Mouse (Mus musculus): ENCODE results near the gene Csnk1e.

The Csnk1e gene

DNA sequence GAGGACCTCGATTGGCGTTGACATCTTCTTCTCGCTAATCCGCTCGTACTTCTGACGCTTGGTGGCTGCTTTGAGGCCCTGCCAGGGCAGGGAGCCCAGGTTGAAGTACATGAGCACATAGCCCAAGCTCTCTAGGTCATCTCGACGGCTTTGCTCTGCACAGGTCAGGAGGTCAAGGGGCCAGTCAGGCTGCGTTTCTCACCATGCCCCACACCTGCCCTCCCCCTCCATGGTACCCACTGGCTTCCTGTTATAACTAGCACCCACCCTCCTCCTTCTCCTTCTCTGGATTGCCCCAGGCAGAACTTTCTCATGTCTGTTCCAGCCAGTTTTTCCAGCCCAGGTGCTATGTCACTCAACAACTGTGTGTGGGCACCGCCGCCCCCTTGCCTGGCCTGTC, 29.9 kb downstream of the Csnk1e start:
- no peak for DNase-seq (ENCODE audit: low read depth in 1 of 2, low spot score in 2 of 2)

DNA sequence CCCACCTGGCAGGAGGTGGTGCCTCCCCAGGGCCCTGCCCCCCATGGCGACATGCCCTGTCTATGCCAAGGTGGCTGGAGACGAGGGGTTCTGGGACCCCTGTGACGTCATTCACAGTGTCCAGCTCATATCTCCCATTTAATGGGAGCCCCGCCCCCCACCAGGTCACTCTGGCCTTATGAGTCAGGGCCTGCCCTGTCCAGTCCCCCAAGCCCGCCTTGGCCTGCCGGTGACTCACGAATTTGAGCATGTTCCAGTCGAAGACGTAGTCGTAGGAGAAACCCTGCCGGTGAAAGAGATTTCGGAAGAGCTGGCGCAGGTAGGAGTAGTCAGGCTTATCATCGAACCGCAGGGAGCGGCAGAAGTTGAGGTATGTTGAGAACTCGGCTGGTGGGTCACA, 30.8 kb downstream of the Csnk1e start:
- no peak for DNase-seq (ENCODE audit: low read depth in 1 of 2, low spot score in 2 of 2)

DNA sequence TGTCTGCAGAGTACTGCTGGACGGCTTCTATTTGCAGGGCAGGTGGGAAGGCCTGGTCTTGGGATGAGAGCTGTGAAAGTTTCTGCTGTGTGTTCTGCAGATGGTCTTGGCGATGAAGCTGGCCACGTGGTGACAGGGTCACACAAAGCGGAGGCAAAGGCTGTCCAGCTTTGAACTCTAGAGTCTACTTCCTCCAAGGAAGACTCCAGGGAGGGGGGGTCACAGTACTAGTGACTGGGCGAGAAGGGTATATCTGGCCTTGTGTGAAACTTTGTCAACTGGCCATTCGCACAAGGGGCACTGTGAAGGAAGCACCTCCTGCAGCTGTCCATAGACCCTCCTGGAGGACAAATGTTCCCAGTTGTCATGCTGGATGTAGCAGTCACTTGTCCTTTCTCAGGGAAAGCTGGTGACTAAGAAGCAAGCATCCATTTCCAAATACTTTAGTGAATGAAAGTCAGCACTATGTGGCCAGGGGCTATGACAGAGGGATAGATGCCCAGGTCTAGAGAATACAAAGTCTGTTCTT, 32.6 kb downstream of the Csnk1e start:
- DNase-seq (ENCODE audit: low read depth in 1 of 2, low spot score in 2 of 2) = no peak

DNA sequence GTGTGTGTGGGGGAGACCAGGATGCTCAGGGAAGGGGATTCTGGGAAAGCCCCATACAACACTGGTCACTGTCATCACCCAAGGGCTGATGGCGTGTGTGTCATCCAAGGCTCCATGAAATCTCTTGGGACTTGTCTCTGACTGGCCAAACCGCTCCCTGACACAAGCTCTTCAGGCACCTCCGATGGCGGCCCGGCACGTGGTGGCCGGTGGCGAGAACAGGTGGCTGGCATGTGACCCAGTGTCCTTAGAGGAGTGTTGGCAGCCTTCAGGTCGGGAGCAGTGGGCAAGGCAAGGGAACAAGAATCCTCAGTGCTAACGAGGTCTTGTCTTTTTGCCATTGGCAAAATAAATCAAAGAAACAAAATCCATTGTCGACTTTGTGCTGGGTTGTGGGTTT, 36.7 kb downstream of the Csnk1e start:
- DNase-seq (ENCODE audit: low read depth in 1 of 2, low spot score in 2 of 2) = no peak

DNA sequence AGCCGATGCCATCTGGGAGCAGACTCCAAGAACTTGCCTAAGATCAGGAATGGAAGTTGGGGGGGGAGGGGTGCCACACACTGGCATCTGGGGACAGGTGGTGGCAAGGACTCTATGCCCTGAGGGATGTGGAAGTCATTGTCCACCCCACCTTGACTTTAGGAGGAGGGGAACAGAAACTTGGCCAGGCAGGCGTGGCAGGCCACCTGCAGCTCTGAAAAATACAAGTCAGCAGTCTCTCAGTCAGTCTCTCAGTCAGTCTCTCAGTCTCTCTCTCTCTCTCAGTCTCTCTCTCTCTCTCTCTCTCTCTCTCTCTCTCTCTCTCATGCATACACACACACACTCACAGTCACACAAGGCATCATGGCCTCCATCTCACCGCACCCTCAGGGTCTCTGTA, 37.1 kb downstream of the Csnk1e start:
- DNase-seq (ENCODE audit: low read depth in 1 of 2, low spot score in 2 of 2) = no peak

DNA sequence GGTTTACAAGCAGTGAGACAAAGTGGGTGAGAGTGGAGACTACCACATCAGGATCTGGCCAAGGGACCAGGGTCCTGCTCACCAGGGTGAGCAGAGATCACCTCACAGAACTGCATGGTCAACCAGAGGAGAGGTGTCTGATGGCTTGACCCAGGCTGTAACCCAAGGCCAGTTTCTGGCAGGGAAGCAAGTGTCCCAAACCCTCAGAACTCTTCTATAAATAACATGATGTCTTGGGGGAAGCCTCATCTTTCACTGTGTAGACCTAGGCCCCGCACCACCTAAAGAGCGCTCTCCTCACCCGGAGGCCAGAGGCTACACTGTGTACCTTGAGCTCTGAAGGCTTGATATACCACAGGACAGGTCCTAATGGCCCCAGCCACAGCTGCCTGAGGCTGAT, 38.0 kb downstream of the Csnk1e start:
- no peak for DNase-seq (ENCODE audit: low read depth in 1 of 2, low spot score in 2 of 2)

DNA sequence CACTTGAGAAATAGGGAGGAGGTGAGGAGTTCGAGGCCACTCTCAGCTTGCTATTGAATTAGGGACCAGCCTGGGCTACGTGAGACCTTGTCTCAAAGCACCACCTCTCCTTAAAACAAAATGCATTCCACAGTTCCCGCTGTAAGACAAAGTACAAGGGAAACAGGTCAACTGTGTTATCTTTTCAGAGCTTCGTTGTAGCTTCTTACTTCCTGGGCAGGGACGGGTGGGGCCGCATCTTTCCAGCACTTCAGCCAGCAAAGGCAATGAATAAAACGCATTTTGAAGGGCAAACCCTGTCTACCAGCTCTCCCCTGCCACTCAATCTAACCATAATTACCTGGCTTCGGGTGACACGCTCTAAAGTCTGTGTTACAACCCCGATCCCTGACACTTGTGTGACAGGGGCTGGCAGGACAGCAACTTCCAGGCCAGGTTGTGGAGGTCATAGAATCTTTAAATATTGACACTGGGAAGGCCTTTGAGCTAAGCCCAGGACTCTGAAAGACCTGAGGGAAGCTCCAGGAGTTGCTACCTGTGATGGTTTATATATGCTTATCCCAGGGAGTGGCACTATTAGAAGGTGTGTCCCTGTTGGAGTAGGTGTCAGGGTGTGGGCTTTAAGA, 38.8 kb downstream of the Csnk1e start:
- no peak for DNase-seq (ENCODE audit: low read depth in 1 of 2, low spot score in 2 of 2)

DNA sequence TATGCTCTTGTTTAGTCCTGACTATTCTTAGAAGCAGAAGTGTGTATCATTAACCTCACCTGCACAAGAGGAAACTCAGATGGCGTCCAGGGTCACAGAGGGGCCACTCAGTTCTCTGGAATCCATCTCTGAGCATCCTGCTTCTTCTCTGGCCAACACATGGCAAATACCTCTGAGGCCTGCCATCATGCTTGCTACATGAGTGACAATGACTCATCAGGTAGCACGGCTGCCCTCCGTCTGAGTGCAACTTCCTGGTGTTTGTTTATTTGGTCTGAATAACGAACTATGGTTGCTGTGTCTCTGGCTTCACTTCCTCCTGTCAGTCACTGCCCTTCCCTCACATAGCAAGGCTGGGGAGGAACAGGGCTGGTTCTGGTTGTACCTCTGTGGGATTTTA, 40.9 kb downstream of the Csnk1e start:
- peak; percentile 66 to 76 for DNase-seq (ENCODE audit: low read depth in 1 of 2, low spot score in 2 of 2)

DNA sequence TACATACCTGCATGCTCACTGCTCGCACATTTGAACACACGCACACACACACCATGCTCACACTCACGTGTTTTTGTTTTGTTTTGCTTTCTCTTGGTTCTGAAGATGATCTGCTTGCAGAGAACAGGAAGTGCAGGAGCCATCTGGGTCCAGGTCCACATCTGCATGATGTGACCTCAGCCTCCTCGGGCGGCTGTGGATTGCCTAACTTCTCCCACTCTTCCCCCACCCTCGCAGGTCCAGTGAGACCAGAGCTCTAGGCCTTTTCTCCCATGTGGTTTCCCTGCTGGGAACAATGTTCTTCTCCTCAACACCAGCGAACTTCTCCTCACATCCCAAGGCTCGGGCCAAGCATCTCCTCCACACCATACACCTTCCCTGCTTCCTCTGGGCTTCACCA, 41.6 kb downstream of the Csnk1e start:
- peak in 1 of 2 experiments; percentile 56 for DNase-seq (ENCODE audit: low read depth in 1 of 2, low spot score in 2 of 2)

DNA sequence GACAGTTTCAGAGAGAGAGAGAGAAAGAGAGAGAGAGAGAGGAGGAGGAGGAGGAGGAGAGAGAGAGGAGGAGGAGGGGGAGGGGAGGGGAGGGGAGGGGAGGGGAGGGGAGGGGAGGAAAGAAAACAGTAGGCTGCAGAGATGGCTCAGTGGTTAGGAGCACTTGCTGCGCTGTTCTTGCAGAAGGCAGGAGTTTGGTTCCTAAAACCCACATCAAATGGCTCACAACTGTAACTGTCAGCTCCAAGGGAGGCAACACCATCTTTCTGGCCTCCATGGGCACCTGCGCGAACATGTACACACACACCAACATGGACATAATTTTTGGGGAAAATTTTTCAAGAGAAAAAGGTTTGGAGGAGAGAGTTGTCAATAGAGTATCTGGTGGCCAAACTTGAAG, 42.2 kb downstream of the Csnk1e start:
- no peak for DNase-seq (ENCODE audit: low read depth in 1 of 2, low spot score in 2 of 2)

DNA sequence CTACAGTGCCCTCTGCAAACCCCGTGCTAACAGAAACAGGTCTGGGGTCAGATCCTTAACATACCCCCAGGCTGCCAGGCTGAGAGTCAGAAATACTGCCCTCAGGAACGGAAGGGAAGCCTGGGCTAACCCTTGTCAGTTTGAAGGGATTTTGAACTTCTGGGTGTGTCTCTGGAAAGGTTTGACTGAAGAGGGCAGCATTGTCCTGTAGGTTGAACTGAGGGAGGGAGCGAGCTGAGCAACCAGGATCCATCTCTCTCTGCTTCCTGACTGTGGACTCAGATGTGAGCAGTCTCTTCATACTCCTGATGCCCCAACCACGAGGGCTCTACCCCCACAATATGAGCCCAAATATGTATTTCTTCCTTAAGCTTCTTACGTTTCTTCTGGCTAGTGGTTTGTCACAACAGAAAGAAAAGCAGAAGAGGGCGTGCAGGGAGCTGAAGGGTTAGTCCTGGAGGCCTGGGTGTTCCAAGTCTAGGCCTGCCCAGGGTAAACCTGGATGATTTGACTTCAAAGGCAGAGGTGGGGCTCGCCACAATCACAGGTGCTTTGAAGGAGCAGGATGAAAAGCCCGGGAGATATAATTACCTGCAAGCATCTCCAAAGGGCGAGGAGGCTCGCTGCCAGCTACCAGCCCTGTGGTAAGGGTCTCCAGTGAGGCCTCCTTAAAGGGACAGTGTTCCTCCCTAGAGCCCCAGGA, 43.9 kb downstream of the Csnk1e start:
- no peak for DNase-seq (ENCODE audit: low read depth in 1 of 2, low spot score in 2 of 2)

DNA sequence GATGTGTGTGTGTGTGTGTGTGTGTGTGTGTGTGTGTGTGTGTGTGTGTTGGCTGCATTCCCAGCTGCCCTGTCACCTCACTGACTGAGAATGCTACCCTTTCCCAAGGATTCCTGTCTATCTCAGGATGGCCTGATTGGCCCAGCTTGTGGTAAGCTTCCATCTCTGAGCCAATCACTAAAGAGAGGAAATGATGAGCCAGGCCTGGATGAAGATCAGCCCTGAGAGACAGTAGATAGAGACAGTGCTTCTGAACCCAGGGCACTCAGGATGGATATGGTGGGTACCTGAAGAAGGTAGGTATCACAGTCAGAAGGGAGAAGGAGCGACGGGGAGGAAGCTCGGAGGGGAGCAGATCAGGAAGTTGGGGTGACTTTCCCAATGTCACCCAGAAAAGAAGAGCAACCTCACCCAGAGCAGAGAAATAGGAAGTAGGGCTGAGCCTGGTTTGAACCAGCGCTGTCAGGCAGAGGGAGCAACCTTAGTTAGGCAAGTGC, 46.2 kb downstream of the Csnk1e start:
- peak in 1 of 2 experiments; percentile 52 for DNase-seq (ENCODE audit: low read depth in 1 of 2, low spot score in 2 of 2)

DNA sequence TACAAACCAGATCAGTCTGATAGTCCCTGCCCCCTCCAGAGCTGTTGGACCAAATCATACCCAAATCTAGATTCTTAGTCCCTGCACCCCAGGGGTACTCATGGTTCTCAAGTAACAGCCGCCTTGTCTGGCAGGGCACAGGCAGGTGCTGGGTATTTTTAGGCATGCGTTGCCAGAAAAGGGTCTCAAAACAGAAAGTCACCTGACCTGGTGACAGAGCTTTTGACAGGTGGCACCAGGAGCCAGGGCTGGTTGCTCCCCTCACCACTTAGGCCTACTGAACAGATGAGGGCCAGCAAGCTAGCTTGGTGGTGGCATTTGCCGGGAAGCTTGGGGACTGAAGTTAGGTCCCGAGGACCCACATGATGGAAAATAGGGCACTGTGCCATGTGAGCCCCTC, 48.8 kb downstream of the Csnk1e start:
- no peak for DNase-seq (ENCODE audit: low read depth in 1 of 2, low spot score in 2 of 2)

DNA sequence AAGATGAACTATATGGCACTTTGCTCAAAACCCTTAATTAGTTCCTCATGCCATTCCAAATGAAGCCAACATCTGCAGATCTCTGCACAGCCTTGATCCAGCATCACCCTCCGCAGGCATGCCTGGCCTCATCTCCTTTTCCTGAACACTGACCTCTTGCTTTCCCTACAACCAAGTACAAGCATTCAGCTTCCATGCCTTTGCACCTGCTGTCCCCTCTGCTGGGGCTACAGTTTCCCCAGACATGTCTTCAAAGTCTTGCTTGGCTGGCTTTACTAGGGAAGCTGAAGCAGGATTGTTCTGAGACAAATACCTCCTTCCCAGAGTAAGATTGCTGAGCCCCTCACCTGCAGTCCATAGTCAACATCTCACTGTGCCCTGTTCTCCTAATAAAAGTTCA, 51.1 kb downstream of the Csnk1e start:
- no peak for DNase-seq (ENCODE audit: low read depth in 1 of 2, low spot score in 2 of 2)

DNA sequence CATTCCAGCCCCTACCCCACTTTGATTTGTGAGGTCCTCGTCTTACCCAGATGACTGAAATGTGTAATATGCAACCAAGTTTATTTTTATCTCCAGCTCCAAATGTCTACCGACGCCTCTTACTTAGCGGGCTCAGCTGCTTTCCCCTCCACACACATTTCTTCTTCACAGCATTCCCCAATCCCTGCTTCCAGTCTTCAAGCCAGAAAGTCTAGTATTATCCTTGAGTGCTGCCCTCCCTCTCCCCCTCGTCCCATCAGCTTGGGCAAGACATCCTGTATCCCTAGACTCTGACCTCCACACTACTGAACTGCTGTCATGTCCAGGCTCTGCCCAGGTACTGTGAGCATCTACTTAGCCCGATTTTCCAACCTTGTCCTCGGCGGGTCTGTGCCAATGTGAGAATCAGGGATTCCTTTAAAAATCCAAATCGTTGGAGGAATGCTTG, 51.6 kb downstream of the Csnk1e start:
- DNase-seq (ENCODE audit: low read depth in 1 of 2, low spot score in 2 of 2) = no peak

DNA sequence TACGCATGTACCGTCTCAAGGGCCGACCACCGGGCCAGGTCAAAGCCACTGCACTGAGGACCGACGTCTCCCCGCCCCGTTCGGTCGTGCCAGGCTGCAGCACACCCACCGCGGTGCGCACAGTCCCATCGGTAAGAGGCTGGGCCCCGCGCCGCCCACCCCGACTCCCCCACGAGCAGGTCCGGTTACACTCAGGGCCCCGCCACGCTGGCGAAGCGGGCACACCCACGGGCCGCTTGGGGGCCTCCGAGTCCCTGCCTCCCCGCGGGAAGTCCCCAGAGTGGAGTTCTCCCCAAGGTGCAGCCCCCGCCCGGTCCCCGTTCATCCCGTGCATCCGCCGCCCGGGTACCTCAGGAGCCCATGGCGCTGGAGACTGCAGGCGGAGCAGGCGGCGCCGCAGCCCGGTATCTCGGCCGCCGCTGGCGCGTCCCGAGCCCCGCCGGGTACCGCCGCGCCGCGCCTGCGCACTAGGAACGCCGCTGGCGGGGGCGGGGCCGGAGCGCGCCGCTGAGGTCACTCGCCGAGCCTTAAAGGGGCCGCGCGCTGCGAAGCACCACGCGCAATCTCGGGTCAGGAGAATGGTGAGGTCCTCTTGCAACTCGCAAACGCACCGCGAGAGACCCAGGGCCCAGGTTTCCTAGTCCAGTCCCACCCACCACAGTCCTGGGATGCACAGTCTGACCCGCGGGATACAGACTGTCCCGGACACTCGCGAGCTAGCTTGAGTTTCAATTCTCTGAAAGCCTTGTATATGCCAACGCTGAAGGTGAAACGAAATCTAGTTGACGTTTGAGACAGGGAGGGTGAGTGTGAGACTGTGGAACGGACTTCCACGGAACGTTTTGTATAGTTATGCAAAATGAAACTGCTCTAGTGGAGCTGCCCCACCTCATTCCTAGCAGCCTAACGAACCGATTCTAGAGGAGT, 52.3 kb downstream of the Csnk1e start, which contains the start of gene Tmem184b:
Gene Tmem184b (minus strand): TSS at position 734 of the 927 bp plus-strand sequence.
- DNase-seq (ENCODE audit: low read depth in 1 of 2, low spot score in 2 of 2) = peak in 1 of 2 experiments; percentile 78

DNA sequence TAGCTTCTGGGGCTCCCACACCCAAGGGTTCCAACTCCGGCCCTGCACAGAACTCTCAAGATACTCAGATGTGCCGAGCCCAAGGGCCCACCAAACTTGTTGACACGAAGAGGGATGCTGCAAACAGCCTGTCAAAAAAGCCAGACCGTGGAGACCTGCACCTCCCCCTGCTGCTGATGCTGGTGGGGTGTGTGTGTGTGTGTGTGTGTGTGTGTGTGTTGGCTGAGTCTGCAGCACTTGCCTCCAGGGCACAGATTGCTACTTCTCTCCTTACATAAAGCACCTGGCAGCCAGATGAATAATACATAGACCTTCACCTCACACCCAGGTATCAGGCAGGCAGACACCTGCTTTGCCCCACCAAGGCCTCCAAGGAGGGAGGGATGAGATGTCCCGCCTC, 53.2 kb downstream of the Csnk1e start:
- no peak for DNase-seq (ENCODE audit: low read depth in 1 of 2, low spot score in 2 of 2)

DNA sequence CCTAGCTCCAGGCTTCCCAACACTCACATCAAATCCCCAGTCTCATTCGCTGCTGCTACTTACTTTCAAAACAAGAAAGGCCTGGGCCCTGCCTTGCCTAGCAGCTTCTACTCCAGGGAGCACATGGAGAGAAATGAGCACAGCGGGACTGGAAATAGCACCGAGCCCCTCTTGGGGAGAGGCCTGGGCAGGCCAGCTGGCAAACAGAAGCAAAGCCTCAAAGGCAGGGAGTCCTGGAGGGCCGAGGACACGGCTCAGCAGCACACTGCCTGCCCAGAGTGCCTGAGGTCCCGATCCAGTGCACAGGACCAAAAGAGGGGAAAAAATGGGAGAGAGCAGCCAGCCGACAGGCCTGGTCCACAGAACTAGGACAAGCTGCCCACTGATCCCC, 54.4 kb downstream of the Csnk1e start:
- no peak for DNase-seq (ENCODE audit: low read depth in 1 of 2, low spot score in 2 of 2)

DNA sequence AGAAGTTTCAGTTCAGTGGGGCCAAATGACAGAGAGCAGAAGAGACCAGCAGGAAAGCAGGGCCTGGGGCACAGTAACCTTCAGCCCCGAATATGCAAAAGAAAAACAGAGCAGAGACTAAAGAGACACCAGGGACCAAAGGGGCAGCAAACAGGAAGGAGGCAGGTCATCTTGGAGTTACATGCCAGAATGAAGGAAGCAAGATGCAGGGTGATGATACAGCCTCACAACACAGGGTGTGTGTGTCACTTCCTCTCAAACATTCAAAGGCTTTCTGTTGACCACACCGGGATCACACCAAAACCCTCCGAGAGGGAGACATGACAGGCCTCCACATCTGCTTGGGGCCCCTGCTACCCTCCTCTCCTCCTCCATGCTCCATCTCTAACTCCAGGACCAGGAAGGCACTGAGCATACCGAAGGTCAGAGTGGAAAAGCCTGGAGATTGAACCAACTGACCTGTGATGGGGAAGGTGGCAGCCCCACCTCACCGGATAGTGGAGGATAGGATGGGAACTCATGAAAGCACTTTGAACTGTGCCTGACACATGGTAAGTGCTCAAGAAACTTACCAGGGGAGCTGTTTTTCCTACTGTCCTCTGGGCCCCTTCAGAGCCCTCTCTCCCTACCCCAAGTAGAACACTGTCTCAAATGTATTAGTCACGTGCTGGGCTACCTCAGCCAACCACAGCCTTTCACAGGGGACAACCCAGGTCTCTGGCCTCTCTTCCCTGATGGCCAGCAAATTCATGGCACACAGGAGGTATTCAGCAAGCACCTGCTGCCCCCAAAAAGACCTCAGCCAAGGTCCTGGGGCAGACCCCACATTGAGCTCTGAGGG, 55.0 kb downstream of the Csnk1e start:
- peak in 1 of 2 experiments; percentile 37 for DNase-seq (ENCODE audit: low read depth in 1 of 2, low spot score in 2 of 2)

DNA sequence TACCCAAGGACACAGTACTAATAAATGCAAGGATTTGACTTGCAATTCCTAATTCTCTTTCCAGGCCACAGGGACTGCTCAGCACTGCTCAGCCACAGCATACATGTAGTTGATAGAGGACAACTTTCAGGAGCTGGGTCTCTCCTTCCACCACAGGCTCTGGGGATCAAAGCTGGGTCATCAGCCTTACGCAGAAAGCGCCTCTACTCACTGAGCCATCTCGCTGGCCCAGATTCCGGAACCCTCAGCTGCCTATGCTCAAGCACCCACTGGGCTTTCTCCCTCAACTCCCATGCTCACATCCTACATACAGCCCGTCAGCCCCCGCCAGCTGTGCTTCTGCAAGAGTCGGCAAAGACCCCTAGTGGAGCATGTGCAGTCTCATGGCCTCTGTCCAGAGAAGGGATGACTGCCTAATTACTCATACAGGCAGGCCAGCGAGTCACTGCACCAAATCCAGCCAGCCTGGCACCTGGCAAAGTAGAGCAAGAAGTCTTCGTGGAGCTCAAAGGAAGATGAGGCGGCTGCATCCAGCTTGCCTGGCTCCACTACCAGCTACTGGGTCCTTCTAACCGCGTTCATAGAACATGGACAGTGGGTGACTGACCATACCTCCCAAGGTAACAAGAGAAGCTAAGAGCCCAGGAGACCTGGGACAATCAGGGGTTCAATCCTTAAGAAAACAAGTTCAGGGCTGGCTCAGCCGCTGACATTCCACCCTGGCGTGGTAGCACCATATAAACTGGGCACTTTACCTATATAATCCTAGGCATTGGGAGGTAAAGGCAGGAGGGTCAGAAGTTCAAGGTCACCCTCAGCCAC, 55.9 kb downstream of the Csnk1e start:
- no peak for DNase-seq (ENCODE audit: low read depth in 1 of 2, low spot score in 2 of 2)
